Mouse (Mus musculus) brain, embryonic 14.5 days (tissue): ENCODE results near the gene Rhbdl1.

Experiments
- CTCF ChIP-seq: fragments of 200-500 bp; IDR thresholded peaks from 2 replicates; pipeline ENCODE4 v1.5.1; 2012; ENCODE audit warnings: inconsistent platforms, mild to moderate bottlenecking, moderate library complexity, borderline replicate concordance; ENCODE audit not compliant: insufficient read depth, insufficient read length; ENCODE audit errors: extremely low read depth
- POLR2A ChIP-seq: fragments of 200-500 bp; IDR thresholded peaks from 2 replicates; pipeline ENCODE4 v1.6.1; 2012; ENCODE audit warnings: mild to moderate bottlenecking, inconsistent platforms, borderline replicate concordance; ENCODE audit not compliant: poor library complexity, insufficient read depth, insufficient read length, severe bottlenecking; ENCODE audit errors: extremely low read depth

DNA sequence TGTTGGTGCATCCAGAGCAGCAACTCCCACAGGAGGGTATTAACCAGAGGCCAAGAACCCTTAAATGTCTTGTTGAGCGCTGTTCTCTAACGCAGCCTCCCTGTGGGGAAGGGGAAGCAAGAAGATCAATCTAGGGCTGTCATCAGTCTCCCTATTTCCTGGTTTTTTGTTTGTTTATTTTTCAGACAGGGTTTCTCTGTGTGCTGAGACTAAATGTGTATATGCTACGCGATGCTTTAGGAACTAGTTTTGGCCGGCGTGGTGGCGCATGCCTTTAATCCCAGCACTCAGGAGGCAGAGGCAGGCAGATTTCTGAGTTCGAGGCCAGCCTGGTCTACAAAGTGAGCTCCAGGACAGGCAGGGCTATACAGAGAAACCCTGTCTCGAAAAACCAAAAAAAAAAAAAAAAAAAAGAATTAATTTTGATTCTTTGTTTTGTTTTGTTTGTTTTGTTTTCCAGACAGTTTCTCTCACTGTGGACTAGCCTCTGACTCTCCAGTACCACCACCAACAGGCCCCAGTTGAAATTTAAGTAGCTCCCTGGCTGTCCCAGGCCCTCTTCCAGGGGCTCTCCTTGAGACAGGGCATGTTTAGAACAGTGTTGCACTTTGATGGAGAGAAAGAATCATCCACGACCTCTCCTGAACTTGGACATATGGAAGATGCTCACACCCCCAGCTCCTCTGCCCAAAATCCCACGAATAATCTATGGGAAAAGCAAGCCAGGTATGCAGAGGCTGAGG, 36.5 kb upstream of the Rhbdl1 start:
- no peak for TF ChIP-seq CTCF
- TF ChIP-seq POLR2A, result no peak
